Mouse (Mus musculus): Measurements from ENCODE around the gene Atp6v1e2.
A peak's percentile ranks its signal among the peaks of the same experiment; 100 is the strongest.

Atp6v1e2 gene

DNA sequence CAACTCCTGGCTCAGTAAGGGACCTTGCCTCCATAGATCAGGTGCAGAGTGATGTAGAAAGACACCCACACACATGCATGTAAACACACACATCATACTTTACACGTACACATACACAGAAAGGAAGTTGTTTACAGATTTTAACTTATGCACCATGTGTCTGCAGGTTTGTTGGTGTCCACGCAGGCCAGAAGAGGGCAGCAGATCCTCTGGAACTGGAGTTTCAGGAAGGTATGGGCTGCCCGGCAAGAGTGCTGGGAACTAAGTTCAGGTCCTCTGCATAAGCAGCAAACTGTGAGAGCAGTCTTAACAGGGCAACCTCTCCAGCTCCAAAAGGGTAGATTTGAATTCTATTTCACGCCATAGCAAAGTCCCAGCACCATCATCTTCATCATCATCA is 32.2 kb downstream of the Atp6v1e2 start:
- Histone ChIP-seq H3K27me3 (ENCODE audit: control insufficient read depth, insufficient read depth, low read length, poor library complexity, severe bottlenecking) (no peaks in the 10 kb centered on the region; the same call in 1 of the 2 replicates), H3K36me3 (ENCODE audit: control insufficient read depth, insufficient read depth, low read length, poor library complexity, severe bottlenecking) (no peaks in the 10 kb centered on the region)
- peak; percentile 39 for DNase-seq (ENCODE audit: low read depth, low spot score)

- H3K27me3 ChIP-seq (ENCODE audit: control insufficient read depth, insufficient read depth, low read length, poor library complexity, severe bottlenecking), result no peaks in the 10 kb centered on the region
- no peak for DNase-seq (ENCODE audit: low read depth, low spot score)
- H3K36me3 ChIP-seq (ENCODE audit: control insufficient read depth, insufficient read depth, low read length, poor library complexity, severe bottlenecking), result no peaks in the 10 kb centered on the region
Observed at GRCm38 (mm10) chr17:86913003-86913607, 34.6 kb downstream of the Atp6v1e2 start.

DNA sequence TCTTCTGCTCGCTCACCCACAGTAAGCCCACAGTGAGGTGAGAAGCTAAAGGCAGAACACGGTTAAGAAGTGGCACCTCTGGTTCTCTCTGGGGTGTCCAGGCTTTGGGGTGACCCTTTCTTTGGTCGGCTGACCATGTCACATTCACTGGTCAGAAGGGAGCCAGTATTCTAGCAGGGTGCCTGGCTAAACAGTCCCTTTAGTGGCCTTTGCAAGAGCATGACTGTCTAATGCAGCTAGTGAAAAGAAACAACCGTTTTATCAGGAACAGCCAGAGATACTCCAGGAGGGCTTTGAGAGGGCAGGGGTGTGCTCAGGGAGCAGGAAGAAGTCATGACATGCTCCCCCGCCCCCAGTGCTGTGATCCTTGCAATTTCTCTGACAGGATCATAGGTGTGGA is 36.4 kb downstream of the Atp6v1e2 start:
- no peaks in the 10 kb centered on the region for H3K36me3 ChIP-seq (ENCODE audit: control insufficient read depth, insufficient read depth, low read length, poor library complexity, severe bottlenecking)
- no peaks in the 10 kb centered on the region for H3K27me3 ChIP-seq (ENCODE audit: control insufficient read depth, insufficient read depth, low read length, poor library complexity, severe bottlenecking)
- no peak for DNase-seq (ENCODE audit: low read depth, low spot score)

DNA sequence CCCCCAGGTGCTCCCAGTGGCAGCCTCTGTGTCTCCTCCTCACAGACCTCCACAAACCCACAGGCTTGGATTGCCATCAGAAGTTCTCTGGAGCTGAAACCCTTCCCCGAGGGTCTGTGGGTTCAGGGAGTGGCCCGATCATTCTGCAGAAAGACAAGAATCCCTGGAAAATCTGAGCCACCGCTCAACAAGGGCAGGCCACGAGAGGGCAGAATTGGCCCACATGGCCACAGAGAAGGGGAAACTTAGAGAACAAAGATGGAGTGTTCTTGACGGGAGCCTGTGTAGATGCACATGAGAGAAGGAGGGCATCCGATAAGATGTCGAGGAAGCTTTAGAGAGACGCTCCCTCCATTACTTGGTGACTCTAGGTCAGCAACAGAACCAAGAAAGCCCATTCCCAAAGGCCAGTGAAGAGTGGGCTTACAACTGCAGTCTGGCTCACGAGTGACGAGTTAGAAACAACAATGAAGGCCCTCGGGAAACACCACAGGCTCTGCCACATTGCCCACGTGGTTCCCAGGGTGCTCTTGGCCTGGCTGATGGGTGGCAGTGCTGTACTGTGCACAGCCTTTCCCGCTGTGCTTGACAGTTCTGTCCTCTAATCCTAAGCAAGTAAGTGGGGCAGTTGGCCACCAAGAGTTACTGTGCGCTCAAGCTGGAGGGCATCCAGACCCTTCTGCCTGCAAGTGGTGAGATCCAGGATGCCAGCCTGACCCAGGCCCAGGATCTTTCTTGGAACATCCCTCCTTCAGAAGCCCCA is 37.8 kb downstream of the Atp6v1e2 start:
- no peak for DNase-seq (ENCODE audit: low read depth, low spot score)
- no peaks in the 10 kb centered on the region for H3K36me3 ChIP-seq (ENCODE audit: control insufficient read depth, insufficient read depth, low read length, poor library complexity, severe bottlenecking)
- no peaks in the 10 kb centered on the region for H3K27me3 ChIP-seq (ENCODE audit: control insufficient read depth, insufficient read depth, low read length, poor library complexity, severe bottlenecking)

DNA sequence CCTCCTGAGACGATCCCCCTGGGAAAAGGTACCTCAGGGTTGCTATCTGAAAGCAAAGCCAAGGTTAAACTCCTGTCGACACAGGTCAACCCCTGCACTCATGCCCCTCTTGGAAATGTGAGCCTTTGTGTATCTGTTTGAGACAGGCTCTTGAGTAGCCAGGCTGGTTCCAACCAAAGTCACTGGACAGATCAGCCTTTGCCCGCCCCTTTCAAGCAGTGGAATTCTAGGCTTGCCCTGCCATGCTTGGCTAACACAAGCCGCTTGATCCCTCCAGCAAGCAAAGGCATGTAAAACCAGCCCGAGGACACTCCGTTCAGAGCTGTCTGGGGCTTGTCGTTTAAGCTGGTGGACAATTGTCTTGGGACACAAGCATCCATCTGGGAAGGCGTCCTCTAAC is 39.4 kb downstream of the Atp6v1e2 start:
- H3K36me3 ChIP-seq (ENCODE audit: control insufficient read depth, insufficient read depth, low read length, poor library complexity, severe bottlenecking), result no peaks in the 10 kb centered on the region
- H3K27me3 ChIP-seq (ENCODE audit: control insufficient read depth, insufficient read depth, low read length, poor library complexity, severe bottlenecking), result no peaks in the 10 kb centered on the region
- no peak for DNase-seq (ENCODE audit: low read depth, low spot score)

DNA sequence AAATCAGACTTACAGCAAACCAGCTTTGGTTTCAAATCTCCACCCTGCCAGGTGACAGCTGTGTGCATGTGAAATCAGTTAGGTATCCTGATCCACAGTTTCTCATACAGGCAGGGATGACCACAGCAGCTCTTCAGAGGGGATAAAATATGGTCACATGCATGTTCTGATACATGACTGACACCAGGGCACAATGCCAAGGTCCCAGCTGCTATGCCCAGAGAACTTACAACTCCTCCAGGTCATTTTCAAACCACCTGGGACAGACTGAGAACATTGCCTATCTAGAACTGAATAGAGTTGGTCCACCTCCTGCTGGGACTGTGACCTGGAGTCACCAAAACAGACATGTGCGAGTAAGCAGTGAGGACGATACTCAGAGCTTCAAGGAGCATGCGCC is 40.6 kb downstream of the Atp6v1e2 start:
- DNase-seq (ENCODE audit: low read depth, low spot score), result no peak
- Histone ChIP-seq H3K27me3 (ENCODE audit: control insufficient read depth, insufficient read depth, low read length, poor library complexity, severe bottlenecking) (no peaks in the 10 kb centered on the region), H3K36me3 (ENCODE audit: control insufficient read depth, insufficient read depth, low read length, poor library complexity, severe bottlenecking) (no peaks in the 10 kb centered on the region)

DNA sequence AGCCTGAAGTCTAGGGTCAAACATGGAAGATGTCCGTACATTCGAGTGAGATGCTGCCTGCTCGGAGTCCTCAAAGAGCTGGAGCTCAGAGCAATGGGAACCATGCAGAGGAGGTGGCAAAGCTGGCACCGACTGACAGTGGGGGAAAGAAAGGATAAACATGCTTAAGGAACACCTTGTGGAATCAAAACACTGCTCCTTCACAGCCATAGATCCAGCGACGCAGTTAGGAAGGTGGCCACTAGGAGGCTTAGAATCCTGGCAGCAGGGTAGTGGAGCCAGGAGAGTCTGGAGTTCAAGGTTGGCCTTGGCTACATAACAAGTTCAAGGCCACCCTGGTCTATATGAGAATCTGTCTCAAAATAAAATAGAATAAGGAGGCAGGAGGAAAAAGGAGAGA is 41.1 kb downstream of the Atp6v1e2 start:
- H3K36me3 ChIP-seq (ENCODE audit: control insufficient read depth, insufficient read depth, low read length, poor library complexity, severe bottlenecking), result no peaks in the 10 kb centered on the region
- no peaks in the 10 kb centered on the region for H3K27me3 ChIP-seq (ENCODE audit: control insufficient read depth, insufficient read depth, low read length, poor library complexity, severe bottlenecking)
- DNase-seq (ENCODE audit: low read depth, low spot score), result no peak

DNA sequence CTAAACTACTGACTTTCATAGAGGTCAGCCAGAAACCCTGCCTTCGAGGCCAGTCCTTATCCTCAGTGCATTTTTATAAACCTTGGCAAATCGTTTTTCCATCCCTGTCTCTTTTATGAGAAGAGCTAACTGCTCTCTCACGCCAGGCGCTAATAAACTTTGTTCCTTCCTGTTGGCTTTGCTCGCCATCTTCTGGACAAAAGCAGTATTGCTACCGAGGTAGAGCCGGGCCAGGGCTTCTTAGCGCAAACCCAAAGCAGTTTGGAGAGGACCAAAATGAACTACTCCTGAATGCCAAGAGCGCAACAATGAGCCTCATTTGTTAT is 41.6 kb downstream of the Atp6v1e2 start:
- no peaks in the 10 kb centered on the region for H3K36me3 ChIP-seq (ENCODE audit: control insufficient read depth, insufficient read depth, low read length, poor library complexity, severe bottlenecking)
- peak; percentile 80 for DNase-seq (ENCODE audit: low read depth, low spot score)
- no peaks in the 10 kb centered on the region for H3K27me3 ChIP-seq (ENCODE audit: control insufficient read depth, insufficient read depth, low read length, poor library complexity, severe bottlenecking)

GRCm38 (mm10) chr17:86905297-86906135 is 42.2 kb downstream of the Atp6v1e2 start:
- Histone ChIP-seq H3K36me3 (ENCODE audit: control insufficient read depth, insufficient read depth, low read length, poor library complexity, severe bottlenecking) (no peaks in the 10 kb centered on the region), H3K27me3 (ENCODE audit: control insufficient read depth, insufficient read depth, low read length, poor library complexity, severe bottlenecking) (no peaks in the 10 kb centered on the region)
- no peak for DNase-seq (ENCODE audit: low read depth, low spot score)

DNA sequence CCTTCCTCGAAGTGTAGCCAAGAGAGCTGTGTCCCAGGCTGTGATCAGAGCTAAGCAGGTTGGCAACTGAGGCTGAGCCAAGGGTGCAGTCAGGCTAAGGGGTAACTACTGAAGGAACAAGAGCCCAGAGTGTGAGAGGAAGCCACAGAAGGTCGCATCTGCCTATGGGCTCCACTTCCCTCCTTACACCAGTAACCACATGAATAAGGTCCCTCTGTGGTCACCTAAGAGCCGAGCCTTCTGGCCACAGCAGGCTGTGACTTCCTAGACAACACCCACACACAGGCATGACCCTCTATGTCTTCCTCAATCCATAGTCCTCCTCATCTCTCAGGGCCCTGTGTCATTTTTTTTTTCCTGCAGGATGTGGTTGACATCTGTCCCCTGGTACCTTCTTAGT is 43.5 kb downstream of the Atp6v1e2 start:
- no peaks in the 10 kb centered on the region for H3K27me3 ChIP-seq (ENCODE audit: control insufficient read depth, insufficient read depth, low read length, poor library complexity, severe bottlenecking)
- DNase-seq (ENCODE audit: low read depth, low spot score), result no peak
- H3K36me3 ChIP-seq (ENCODE audit: control insufficient read depth, insufficient read depth, low read length, poor library complexity, severe bottlenecking), result no peaks in the 10 kb centered on the region

DNA sequence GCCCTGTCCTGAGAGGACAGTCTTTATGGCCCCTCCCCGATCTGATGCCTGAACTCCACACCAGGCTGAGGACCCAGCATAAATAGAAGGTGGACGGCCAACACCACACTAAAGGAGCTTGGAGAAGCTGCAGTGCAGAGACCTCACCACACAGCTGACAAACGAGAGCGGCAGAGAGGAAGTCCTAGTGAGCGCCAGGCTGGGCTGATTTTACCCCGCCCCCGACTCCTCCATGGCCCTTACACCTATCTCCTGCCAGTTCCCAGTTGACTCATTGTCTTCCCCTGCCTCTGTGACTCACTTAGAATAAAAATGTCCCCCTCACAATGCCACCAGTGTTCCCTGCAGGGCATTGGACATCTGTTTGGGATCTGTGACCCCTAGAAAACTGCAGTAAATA is 44.1 kb downstream of the Atp6v1e2 start:
- no peaks in the 10 kb centered on the region for H3K27me3 ChIP-seq (ENCODE audit: control insufficient read depth, insufficient read depth, low read length, poor library complexity, severe bottlenecking)
- peak; percentile 23 for DNase-seq (ENCODE audit: low read depth, low spot score)
- no peaks in the 10 kb centered on the region for H3K36me3 ChIP-seq (ENCODE audit: control insufficient read depth, insufficient read depth, low read length, poor library complexity, severe bottlenecking)

GRCm38 (mm10) chr17:86902399-86903067 is 45.2 kb downstream of the Atp6v1e2 start:
- Histone ChIP-seq H3K36me3 (ENCODE audit: control insufficient read depth, insufficient read depth, low read length, poor library complexity, severe bottlenecking) (no peaks in the 10 kb centered on the region), H3K27me3 (ENCODE audit: control insufficient read depth, insufficient read depth, low read length, poor library complexity, severe bottlenecking) (no peaks in the 10 kb centered on the region)
- DNase-seq (ENCODE audit: low read depth, low spot score), result no peak

DNA sequence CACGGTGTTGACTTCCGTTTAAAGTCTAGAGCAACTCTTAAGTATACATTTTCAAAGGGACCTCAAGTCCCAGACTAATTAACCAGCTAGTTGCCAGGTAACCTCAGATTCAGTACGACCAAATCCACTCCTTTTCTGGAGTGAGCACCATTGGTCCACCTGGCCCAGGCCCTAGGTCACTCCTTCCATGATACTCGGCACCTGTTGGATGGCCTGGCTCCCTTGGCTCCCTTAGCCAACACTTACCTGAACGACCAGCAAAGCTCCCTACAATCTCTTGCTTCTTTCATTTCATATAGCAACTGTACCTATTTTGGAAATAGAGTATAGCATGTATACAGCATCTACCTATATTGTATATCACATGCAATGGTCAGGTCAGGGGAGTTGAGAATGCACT is 47.1 kb downstream of the Atp6v1e2 start:
- no peaks in the 10 kb centered on the region for H3K27me3 ChIP-seq (ENCODE audit: control insufficient read depth, insufficient read depth, low read length, poor library complexity, severe bottlenecking)
- DNase-seq (ENCODE audit: low read depth, low spot score), result no peak
- H3K36me3 ChIP-seq (ENCODE audit: control insufficient read depth, insufficient read depth, low read length, poor library complexity, severe bottlenecking), result no peaks in the 10 kb centered on the region

GRCm38 (mm10) chr17:86899821-86900220 is 47.9 kb downstream of the Atp6v1e2 start:
- no peaks in the 10 kb centered on the region for H3K36me3 ChIP-seq (ENCODE audit: control insufficient read depth, insufficient read depth, low read length, poor library complexity, severe bottlenecking)
- no peak for DNase-seq (ENCODE audit: low read depth, low spot score)
- H3K27me3 ChIP-seq (ENCODE audit: control insufficient read depth, insufficient read depth, low read length, poor library complexity, severe bottlenecking), result no peaks in the 10 kb centered on the region
